Mouse (Mus musculus) cortical plate, adult 2 months (tissue): Measurements from ENCODE around the gene Txnrd2.

Source experiments
- CTCF ChIP-seq: fragments of 200-500 bp; IDR thresholded peaks from 2 replicates; pipeline ENCODE4 v1.5.1; 2011; ENCODE audit warnings: mild to moderate bottlenecking, control low read depth, low read length; ENCODE audit not compliant: insufficient read depth; ENCODE audit errors: extremely low read depth
- POLR2A ChIP-seq: fragments of 200-500 bp; IDR thresholded peaks from 2 replicates; pipeline ENCODE4 v1.6.1; 2011; ENCODE audit warnings: mild to moderate bottlenecking, low read length, control low read depth; ENCODE audit not compliant: insufficient read depth; ENCODE audit errors: extremely low read depth

DNA sequence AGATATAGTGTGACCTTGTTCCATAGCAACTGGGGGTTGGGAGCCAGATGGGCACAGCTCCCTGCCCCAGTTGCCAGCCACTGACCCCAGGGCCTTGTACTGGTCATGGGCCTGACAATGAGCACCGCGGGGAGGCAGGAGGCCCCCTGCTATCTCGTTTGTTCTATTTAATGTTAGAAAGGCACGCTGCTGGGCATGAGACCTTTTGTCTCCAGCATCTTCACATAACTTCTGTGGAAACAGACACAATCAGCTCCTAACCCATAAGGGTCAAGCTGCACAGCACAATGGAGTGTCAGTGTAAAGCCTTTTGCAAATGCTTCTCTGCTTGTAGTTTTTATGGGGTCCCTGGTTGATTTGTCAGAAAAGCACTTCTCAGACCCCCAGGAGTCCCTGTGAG is 58.2 kb downstream of the Txnrd2 start:
- TF ChIP-seq CTCF (no peak), POLR2A (no peak)
